Mouse (Mus musculus) forebrain, postnatal 0 days (tissue): ENCODE measurements at regions not wholly inside any gene's neighbourhood (a gene's known extent, or its start where the extent isn't known, plus 50 kb on each side); places are given as distances from the start of the nearest gene placed in this dataset.

Experiments used
- ATAC-seq: fragments of 200-750 bp; cut with Nextera tagmentation; 2 replicates; pipeline ENCODE4 v1.8.0; 2017; ENCODE audit warnings: mild to moderate bottlenecking, moderate library complexity
- DNase-seq: peaks from one replicate; pipeline ENCODE4 v3.0.0-alpha.2; 2015
- H3K27ac ChIP-seq: fragments of 300-500 bp; sonication (generic); 2 replicates; pipeline ENCODE4 v1.5.1; 2014; ENCODE audit warnings: low read depth, mild to moderate bottlenecking, antibody characterized with exemption, low read length, moderate library complexity, mixed read lengths
- H3K27me3 ChIP-seq: fragments of 300-500 bp; sonication (generic); 2 replicates; pipeline ENCODE4 v1.6.1; 2014; ENCODE audit warnings: mild to moderate bottlenecking, low read length, mixed read lengths; ENCODE audit not compliant: insufficient read depth
- H3K36me3 ChIP-seq: fragments of 300-500 bp; sonication (generic); 2 replicates; pipeline ENCODE4 v1.6.1; 2014; ENCODE audit warnings: mild to moderate bottlenecking, moderate library complexity; ENCODE audit not compliant: insufficient read depth
- H3K4me1 ChIP-seq: fragments of 300-500 bp; sonication (generic); 2 replicates; pipeline ENCODE4 v1.6.1; 2014; ENCODE audit warnings: antibody characterized with exemption; ENCODE audit not compliant: insufficient read depth
- H3K4me2 ChIP-seq: fragments of 300-500 bp; sonication (generic); 2 replicates; pipeline ENCODE4 v1.6.1; 2014; ENCODE audit warnings: low read depth, mild to moderate bottlenecking, moderate library complexity
- H3K4me3 ChIP-seq: fragments of 300-500 bp; sonication (generic); 2 replicates; pipeline ENCODE4 v1.5.1; 2014; ENCODE audit warnings: low read depth, low read length, mixed read lengths
- H3K9ac ChIP-seq: fragments of 300-500 bp; sonication (generic); 2 replicates; pipeline ENCODE4 v1.6.1; 2014; ENCODE audit warnings: mild to moderate bottlenecking
- H3K9me3 ChIP-seq: fragments of 300-500 bp; sonication (generic); 2 replicates; pipeline ENCODE4 v1.6.1; 2016; ENCODE audit warnings: low read length
- CTCF ChIP-seq: sonication (generic); IDR thresholded peaks from 2 replicates; pipeline ENCODE4 v1.5.1; 2016; ENCODE audit warnings: antibody characterized with exemption, control low read depth, low read depth
- WGBS: fragments of 180-500 bp; shearing (Covaris S2); extraction: QIAGEN DNeasy Blood & Tissue Kit; methylation state at CpG from one replicate; pipeline ENCODE4 v1.1.7; 2014; 5-methylcytosine and 5-hydroxymethylcytosine counted together

GRCm38 (mm10) chr9:117900631-117901030 is 139.7 kb upstream of the Azi2 start:
- Histone ChIP-seq H3K36me3 (no peaks in the 10 kb centered on the region), H3K9ac (no peak overlapping the region), H3K4me2 (no peak overlapping the region), H3K4me3 (no peak overlapping the region), H3K9me3 (no peaks in the 10 kb centered on the region), H3K27me3 (no peaks in the 10 kb centered on the region), H3K27ac (no peak overlapping the region), H3K4me1 (no peaks in the 10 kb centered on the region)
- TF ChIP-seq CTCF = no peak
- ATAC-seq (no peak), DNase-seq (no peak)
- 91% methylated on average over 12 of the region's 12 CpGs for WGBS

GRCm38 (mm10) chr9:117896517-117896916 is 143.8 kb upstream of the Azi2 start:
- Histone ChIP-seq H3K9me3 (no peaks in the 10 kb centered on the region), H3K4me1 (no peaks in the 10 kb centered on the region), H3K9ac (no peak overlapping the region), H3K36me3 (no peaks in the 10 kb centered on the region), H3K4me2 (no peak overlapping the region), H3K27me3 (no peaks in the 10 kb centered on the region), H3K4me3 (no peak overlapping the region), H3K27ac (no peak overlapping the region)
- 80% methylated on average over 8 of the region's 8 CpGs for WGBS
- no peak for ATAC-seq
- TF ChIP-seq CTCF = no peak
- no peak for DNase-seq

GRCm38 (mm10) chr9:117892601-117893000 is 147.7 kb upstream of the Azi2 start:
- H3K9ac ChIP-seq = no peak overlapping the region
- H3K4me3 ChIP-seq = no peak overlapping the region
- no peaks in the 10 kb centered on the region for H3K36me3 ChIP-seq
- WGBS = 78% methylated on average over 6 of the region's 6 CpGs
- ATAC-seq = no peak
- no peak overlapping the region for H3K27ac ChIP-seq
- no peaks in the 10 kb centered on the region for H3K27me3 ChIP-seq
- no peaks in the 10 kb centered on the region for H3K4me1 ChIP-seq
- no peaks in the 10 kb centered on the region for H3K9me3 ChIP-seq
- no peak for TF ChIP-seq CTCF
- no peak overlapping the region for H3K4me2 ChIP-seq
- no peak for DNase-seq

DNA sequence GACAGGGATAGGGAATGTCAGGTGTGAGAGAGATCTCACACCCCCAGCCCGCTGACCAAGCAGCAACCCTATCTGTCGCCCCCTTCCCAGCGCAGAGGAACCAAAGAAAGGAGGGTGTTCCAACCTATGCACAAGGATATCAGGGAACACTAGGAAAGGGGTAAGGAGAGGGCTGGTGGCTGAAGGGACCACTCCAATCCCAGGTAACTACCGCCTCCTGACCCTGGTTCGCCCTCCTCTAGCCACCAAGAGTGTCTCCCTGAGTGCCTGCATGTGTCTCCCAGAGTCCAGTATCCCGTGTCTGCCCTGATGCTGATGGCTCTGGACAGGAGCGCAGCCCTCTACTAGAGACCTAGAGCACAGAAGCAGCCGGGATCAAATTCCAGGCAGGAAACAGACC is 167.1 kb upstream of the Azi2 start:
- Histone ChIP-seq H3K9ac (peak overlapping the region; percentile 69), H3K27me3 (peaks cover 4% of the 10 kb centered on the region; the same call in 1 of the 2 replicates), H3K4me3 (peak overlapping the region; percentile 75), H3K9me3 (no peaks in the 10 kb centered on the region), H3K4me2 (peak overlapping the region; percentile 92), H3K27ac (no peak overlapping the region), H3K36me3 (no peaks in the 10 kb centered on the region), H3K4me1 (0 out of 2 replicates have a peak, but pooled peaks cover 3% of the 10 kb centered on the region)
- DNase-seq = no peak
- 34% methylated on average over 8 of the region's 8 CpGs for WGBS
- peak; percentile 8; the same call in 1 of the 2 replicates for ATAC-seq
- no peak for TF ChIP-seq CTCF

GRCm38 (mm10) chr9:117872387-117873081 is 167.8 kb upstream of the Azi2 start:
- no peaks in the 10 kb centered on the region for H3K9me3 ChIP-seq
- no peaks in the 10 kb centered on the region for H3K36me3 ChIP-seq
- ATAC-seq (peak; percentile 84), DNase-seq (peak; percentile 64)
- 0 out of 2 replicates have a peak, but pooled peaks cover 3% of the 10 kb centered on the region for H3K4me1 ChIP-seq
- peak overlapping the region; percentile 92 for H3K4me2 ChIP-seq
- peak; percentile 43 for TF ChIP-seq CTCF
- H3K27me3 ChIP-seq = peaks cover 4% of the 10 kb centered on the region; the same call in 1 of the 2 replicates
- peak overlapping the region; percentile 69 for H3K9ac ChIP-seq
- peak overlapping the region; percentile 72 for H3K27ac ChIP-seq
- H3K4me3 ChIP-seq = peak overlapping the region; percentile 75
- 3% methylated on average over 55 of the region's 70 CpGs for WGBS

GRCm38 (mm10) chr9:117872021-117872386 is 168.3 kb upstream of the Azi2 start:
- Histone ChIP-seq H3K4me3 (peak overlapping the region; percentile 75), H3K4me1 (0 out of 2 replicates have a peak, but pooled peaks cover 3% of the 10 kb centered on the region), H3K27me3 (peaks cover 4% of the 10 kb centered on the region; the same call in 1 of the 2 replicates), H3K4me2 (peak overlapping the region; percentile 92), H3K27ac (peak overlapping the region; percentile 72), H3K36me3 (no peaks in the 10 kb centered on the region), H3K9me3 (no peaks in the 10 kb centered on the region), H3K9ac (peak overlapping the region; percentile 69)
- peak; percentile 50 for DNase-seq
- ATAC-seq = peak; percentile 57
- WGBS = 1% methylated on average over 15 of the region's 15 CpGs
- no peak for TF ChIP-seq CTCF

DNA sequence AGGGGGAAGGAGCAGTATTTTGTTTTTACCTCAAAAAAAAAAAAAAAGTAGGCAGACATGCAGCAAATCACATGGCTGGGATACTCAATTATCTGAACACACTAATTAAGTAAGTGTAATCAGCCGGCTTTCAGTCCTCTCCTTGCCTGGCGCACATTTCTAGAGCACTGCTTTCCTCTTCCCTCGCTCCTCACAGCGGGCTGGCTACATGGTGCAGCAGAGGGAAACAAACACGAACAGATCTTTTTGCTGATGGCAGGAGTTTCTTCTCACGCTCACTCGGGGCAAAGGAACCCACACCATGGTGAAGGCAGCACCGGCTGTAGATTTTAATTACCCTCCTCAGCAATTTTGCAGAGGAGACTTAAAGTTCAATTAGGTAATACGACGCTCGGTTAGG is 169.7 kb upstream of the Azi2 start:
- Histone ChIP-seq H3K4me2 (peak overlapping the region; percentile 92), H3K27ac (no peak overlapping the region), H3K27me3 (peaks cover 4% of the 10 kb centered on the region; the same call in 1 of the 2 replicates), H3K4me1 (0 out of 2 replicates have a peak, but pooled peaks cover 3% of the 10 kb centered on the region), H3K9ac (0 out of 2 replicates have a peak overlapping the region, but pooled peaks have one; percentile 69), H3K4me3 (peak overlapping the region; percentile 75), H3K9me3 (no peaks in the 10 kb centered on the region), H3K36me3 (no peaks in the 10 kb centered on the region)
- 14% methylated on average over 11 of the region's 11 CpGs for WGBS
- DNase-seq = peak; percentile 48
- peak; percentile 32; the same call in 1 of the 2 replicates for ATAC-seq
- no peak for TF ChIP-seq CTCF
